Mouse (Mus musculus): ENCODE results near the gene Ift52. TPM values are rescaled to one million over a fixed set of nuclear protein-coding genes. Genes with fewer than 3 reads are reported as not detected.
"Not testable (repeated sequence)": the region's sequence is repeated elsewhere in the genome, so short reads cannot be mapped to it uniquely, and the experiment has no call there.

Ift52 gene
- polyA plus RNA-seq, 1 experiment from 2014 or later, result 62.0 TPM

- Histone ChIP-seq H3K36me3 (ENCODE audit: inconsistent target) (no peaks in the 10 kb centered on the region), H3K27ac (no peak overlapping the region), H3K79me2 (ENCODE audit: inconsistent target) (peaks cover 27% of the 10 kb centered on the region), H3K4me3 (ENCODE audit: inconsistent target) (no peak overlapping the region)
- WGBS (ENCODE audit: missing documents), result 75% methylated on average over 4 of the region's 4 CpGs
These were observed 35.7 kb downstream of the Ift52 start for GRCm38 (mm10) chr2:163052826-163053225.

- Histone ChIP-seq H3K79me2 (ENCODE audit: inconsistent target) (peaks cover 42% of the 10 kb centered on the region), H3K27ac (no peak within 1 kb of the TSS), H3K36me3 (ENCODE audit: inconsistent target) (no peaks in the 10 kb centered on the region), H3K4me3 (ENCODE audit: inconsistent target) (peak within 1 kb of the TSS; percentile 58)
- WGBS (ENCODE audit: missing documents), result under 1% methylated on average over 48 of the region's 48 CpGs
These were observed 37.2 kb downstream of the Ift52 start, which contains the start of gene Mybl2 for GRCm38 (mm10) chr2:163054335-163054840. Gene Mybl2 (plus strand): TSS chr2:163054687.

GRCm38 (mm10) chr2:163054891-163055494 is 37.8 kb downstream of the Ift52 start:
- 2% methylated on average over 36 of the region's 38 CpGs for WGBS (ENCODE audit: missing documents)

GRCm38 (mm10) chr2:163055715-163056114 is 38.6 kb downstream of the Ift52 start:
- 25% methylated on average over 5 of the region's 5 CpGs for WGBS (ENCODE audit: missing documents)
- H3K27ac ChIP-seq, result no peak overlapping the region
- H3K79me2 ChIP-seq (ENCODE audit: inconsistent target), result peaks cover 45% of the 10 kb centered on the region
- peak overlapping the region; percentile 58 for H3K4me3 ChIP-seq (ENCODE audit: inconsistent target)
- H3K36me3 ChIP-seq (ENCODE audit: inconsistent target), result no peaks in the 10 kb centered on the region

More at GRCm38 (mm10) chr2:163054891-163055494, 37.8 kb downstream of the Ift52 start:
- no peaks in the 10 kb centered on the region for H3K36me3 ChIP-seq (ENCODE audit: inconsistent target)
- peaks cover 45% of the 10 kb centered on the region for H3K79me2 ChIP-seq (ENCODE audit: inconsistent target)
- H3K4me3 ChIP-seq (ENCODE audit: inconsistent target), result peak overlapping the region; percentile 58
- no peak overlapping the region for H3K27ac ChIP-seq

- Histone ChIP-seq H3K79me2 (ENCODE audit: inconsistent target) (peaks cover 45% of the 10 kb centered on the region), H3K4me3 (ENCODE audit: inconsistent target) (no peak overlapping the region), H3K27ac (no peak overlapping the region), H3K36me3 (ENCODE audit: inconsistent target) (no peaks in the 10 kb centered on the region)
- WGBS (ENCODE audit: missing documents), result 87% methylated on average over 9 of the region's 9 CpGs
These were observed 39.4 kb downstream of the Ift52 start for GRCm38 (mm10) chr2:163056584-163056983.

- peaks cover 45% of the 10 kb centered on the region for H3K79me2 ChIP-seq (ENCODE audit: inconsistent target)
- 95% methylated on average over 6 of the region's 7 CpGs for WGBS (ENCODE audit: missing documents)
- not testable (repeated sequence) for H3K36me3 ChIP-seq (ENCODE audit: inconsistent target); H3K27ac ChIP-seq; H3K4me3 ChIP-seq (ENCODE audit: inconsistent target)
These were observed 41.8 kb downstream of the Ift52 start for GRCm38 (mm10) chr2:163058981-163059380.

- Histone ChIP-seq H3K36me3 (ENCODE audit: inconsistent target) (no peaks in the 10 kb centered on the region), H3K79me2 (ENCODE audit: inconsistent target) (peaks cover 39% of the 10 kb centered on the region), H3K27ac (no peak overlapping the region), H3K4me3 (ENCODE audit: inconsistent target) (no peak overlapping the region)
- WGBS (ENCODE audit: missing documents), result 82% methylated on average over 6 of the region's 6 CpGs
These were observed 43.5 kb downstream of the Ift52 start for GRCm38 (mm10) chr2:163060630-163061029.

GRCm38 (mm10) chr2:163061203-163062118 is 44.3 kb downstream of the Ift52 start:
- no peak overlapping the region for H3K27ac ChIP-seq
- WGBS (ENCODE audit: missing documents), result 83% methylated on average over 7 of the region's 8 CpGs
- H3K36me3 ChIP-seq (ENCODE audit: inconsistent target), result no peaks in the 10 kb centered on the region

GRCm38 (mm10) chr2:163062119-163062508 is 45.0 kb downstream of the Ift52 start:
- H3K36me3 ChIP-seq (ENCODE audit: inconsistent target), result no peaks in the 10 kb centered on the region
- 91% methylated on average over 6 of the region's 6 CpGs for WGBS (ENCODE audit: missing documents)
- H3K27ac ChIP-seq, result no peak overlapping the region
- no peak overlapping the region for H3K4me3 ChIP-seq (ENCODE audit: inconsistent target)
- peaks cover 24% of the 10 kb centered on the region; the same call in 1 of the 2 replicates for H3K79me2 ChIP-seq (ENCODE audit: inconsistent target)

More at GRCm38 (mm10) chr2:163061203-163062118, 44.3 kb downstream of the Ift52 start:
- Histone ChIP-seq H3K79me2 (ENCODE audit: inconsistent target) (peaks cover 31% of the 10 kb centered on the region), H3K4me3 (ENCODE audit: inconsistent target) (no peak overlapping the region)

GRCm38 (mm10) chr2:163066326-163066725 is 49.2 kb downstream of the Ift52 start:
- no peak overlapping the region for H3K4me3 ChIP-seq (ENCODE audit: inconsistent target)
- no peaks in the 10 kb centered on the region for H3K79me2 ChIP-seq (ENCODE audit: inconsistent target)
- 96% methylated on average over 5 of the region's 6 CpGs for WGBS (ENCODE audit: missing documents)
- no peak overlapping the region for H3K27ac ChIP-seq
- no peaks in the 10 kb centered on the region for H3K36me3 ChIP-seq (ENCODE audit: inconsistent target)

- no peak overlapping the region for H3K27ac ChIP-seq
- H3K79me2 ChIP-seq (ENCODE audit: inconsistent target), result no peaks in the 10 kb centered on the region
- 82% methylated on average over 1 of the region's 1 CpGs for WGBS (ENCODE audit: missing documents)
- no peaks in the 10 kb centered on the region for H3K36me3 ChIP-seq (ENCODE audit: inconsistent target)
- H3K4me3 ChIP-seq (ENCODE audit: inconsistent target), result no peak overlapping the region
These were observed 50.1 kb downstream of the Ift52 start for GRCm38 (mm10) chr2:163067233-163067632.

GRCm38 (mm10) chr2:163070213-163070612 is 53.1 kb downstream of the Ift52 start:
- Histone ChIP-seq H3K79me2 (ENCODE audit: inconsistent target) (no peaks in the 10 kb centered on the region), H3K27ac (no peak overlapping the region), H3K36me3 (ENCODE audit: inconsistent target) (no peaks in the 10 kb centered on the region), H3K4me3 (ENCODE audit: inconsistent target) (no peak overlapping the region)
- 89% methylated on average over 3 of the region's 3 CpGs for WGBS (ENCODE audit: missing documents)

GRCm38 (mm10) chr2:163071590-163071989 is 54.4 kb downstream of the Ift52 start:
- no peak overlapping the region for H3K4me3 ChIP-seq (ENCODE audit: inconsistent target)
- H3K27ac ChIP-seq, result no peak overlapping the region
- no peaks in the 10 kb centered on the region for H3K79me2 ChIP-seq (ENCODE audit: inconsistent target)
- H3K36me3 ChIP-seq (ENCODE audit: inconsistent target), result no peaks in the 10 kb centered on the region
- 94% methylated on average over 3 of the region's 3 CpGs for WGBS (ENCODE audit: missing documents)

GRCm38 (mm10) chr2:163073023-163073757 is 56.0 kb downstream of the Ift52 start:
- 87% methylated on average over 9 of the region's 9 CpGs for WGBS (ENCODE audit: missing documents)
- Histone ChIP-seq H3K36me3 (ENCODE audit: inconsistent target) (no peaks in the 10 kb centered on the region), H3K79me2 (ENCODE audit: inconsistent target) (no peaks in the 10 kb centered on the region), H3K4me3 (ENCODE audit: inconsistent target) (no peak overlapping the region), H3K27ac (no peak overlapping the region)

Measured in macrophage (primary cell).